Mouse (Mus musculus) brain, embryonic 14.5 days (tissue): ENCODE measurements around the gene Fndc7.

Experiments
- CTCF ChIP-seq: fragments of 200-500 bp; IDR thresholded peaks from 2 replicates; pipeline ENCODE4 v1.5.1; 2012; ENCODE audit warnings: inconsistent platforms, mild to moderate bottlenecking, moderate library complexity, borderline replicate concordance; ENCODE audit not compliant: insufficient read depth, insufficient read length; ENCODE audit errors: extremely low read depth
- POLR2A ChIP-seq: fragments of 200-500 bp; IDR thresholded peaks from 2 replicates; pipeline ENCODE4 v1.6.1; 2012; ENCODE audit warnings: mild to moderate bottlenecking, inconsistent platforms, borderline replicate concordance; ENCODE audit not compliant: poor library complexity, insufficient read depth, insufficient read length, severe bottlenecking; ENCODE audit errors: extremely low read depth

- TF ChIP-seq POLR2A (no peak), CTCF (no peak)
Observed at GRCm38 (mm10) chr3:108917986-108918385, 28.2 kb upstream of the Fndc7 start.
